Mouse (Mus musculus) layer of hippocampus, adult 2 months (tissue): ENCODE results near the gene Fbxo41. TPM values are rescaled to one million over a fixed set of nuclear protein-coding genes. Genes with fewer than 3 reads are reported as not detected.

ENCODE experiments used
- DNase-seq, 2 experiments: peaks; one replicate each; pipeline ENCODE4 v3.0.0; 2022; ENCODE audit warnings: low spot score in 2 of 2
- H3K27ac ChIP-seq: fragments of 200-600 bp; 2 replicates; pipeline ENCODE4 v1.8.1; 2022
- H3K4me3 ChIP-seq: fragments of 200-600 bp; 2 replicates; pipeline ENCODE4 v1.8.1; 2022; ENCODE audit warnings: mild to moderate bottlenecking
- CTCF ChIP-seq: fragments of 200-600 bp; conservative IDR thresholded peaks from 2 replicates; pipeline ENCODE4 v1.8.1; 2022; ENCODE audit warnings: antibody characterized with exemption, mild to moderate bottlenecking, moderate library complexity
- long read RNA-seq, 2 experiments: library from polyadenylated mRNA; stranded (forward); transcript quantifications; one replicate each; pipeline ENCODE4 v2.0.0; 2021; ENCODE audit warnings: borderline mapping rate in 2 of 2
- total RNA-seq, 2 experiments: library from RNA; stranded (reverse); gene quantifications; 2 replicates each; pipeline ENCODE4 v1.2.3; 2021

The Fbxo41 gene
- total RNA-seq, result 10 to 100 TPM; 84.7 to 90.8 TPM
- long read RNA-seq, experiment 1, full-length matches to known transcripts, result 22 of 52 reads
- long read RNA-seq, experiment 1, partial matches to known transcripts, result 10 of 52 reads
- long read RNA-seq, experiment 1, other reads (novel, unspliced or antisense), result 20 of 52 reads
- long read RNA-seq, experiment 2, full-length matches to known transcripts, result 36 of 83 reads
- long read RNA-seq, experiment 2, partial matches to known transcripts, result 22 of 83 reads
- long read RNA-seq, experiment 2, other reads (novel, unspliced or antisense), result 25 of 83 reads

- DNase-seq, result peak; percentile 78 to 83
- Histone ChIP-seq H3K4me3 (peak within 1 kb of the TSS; percentile 92), H3K27ac (peak within 1 kb of the TSS; percentile 99)
- TF ChIP-seq CTCF, result no peak
Observed at GRCm38 (mm10) chr6:85502911-85503250, at the start of gene Fbxo41. Gene Fbxo41, minus strand, starts transcription at chr6:85502994.

- DNase-seq, result no peak
- no peak for TF ChIP-seq CTCF
- no peak overlapping the region for H3K27ac ChIP-seq
- H3K4me3 ChIP-seq, result no peak overlapping the region
Observed at GRCm38 (mm10) chr6:85547642-85548041, 44.8 kb upstream of the Fbxo41 start.

GRCm38 (mm10) chr6:85544251-85544881 lies 41.6 kb upstream of the Fbxo41 start:
- TF ChIP-seq CTCF, result no peak
- Histone ChIP-seq H3K27ac (peak overlapping the region; percentile 49; the same call in 1 of the 2 replicates), H3K4me3 (peak overlapping the region; percentile 41)
- peak; percentile 29 to 75 for DNase-seq

GRCm38 (mm10) chr6:85543351-85544175 lies 40.8 kb upstream of the Fbxo41 start:
- no peak for DNase-seq
- TF ChIP-seq CTCF, result no peak
- Histone ChIP-seq H3K27ac (no peak overlapping the region), H3K4me3 (no peak overlapping the region)

- Histone ChIP-seq H3K27ac (peak overlapping the region; percentile 72), H3K4me3 (no peak overlapping the region)
- peak in 1 of 2 experiments; percentile 76 for DNase-seq
- no peak for TF ChIP-seq CTCF
Observed at GRCm38 (mm10) chr6:85522825-85523224, 20.0 kb upstream of the Fbxo41 start.

- Histone ChIP-seq H3K27ac (peak overlapping the region; percentile 57; the same call in 1 of the 2 replicates), H3K4me3 (no peak overlapping the region)
- no peak for TF ChIP-seq CTCF
- DNase-seq, result no peak
Observed at GRCm38 (mm10) chr6:85522026-85522425, 19.2 kb upstream of the Fbxo41 start.

GRCm38 (mm10) chr6:85518091-85518693 lies 15.4 kb upstream of the Fbxo41 start:
- Histone ChIP-seq H3K27ac (peak overlapping the region; percentile 79), H3K4me3 (no peak overlapping the region)
- no peak for TF ChIP-seq CTCF
- peak in 1 of 2 experiments; percentile 34 for DNase-seq

- no peak for DNase-seq
- H3K4me3 ChIP-seq, result no peak overlapping the region
- no peak overlapping the region for H3K27ac ChIP-seq
- TF ChIP-seq CTCF, result no peak
Observed at GRCm38 (mm10) chr6:85515941-85516340, 13.1 kb upstream of the Fbxo41 start.

GRCm38 (mm10) chr6:85513531-85513910 lies 10.7 kb upstream of the Fbxo41 start, which contains the start of gene Egr4:
Gene Egr4, minus strand, starts transcription at chr6:85513589.
- peak; percentile 93 to 96 for DNase-seq
- Histone ChIP-seq H3K27ac (peak within 1 kb of the TSS; percentile 93), H3K4me3 (peak within 1 kb of the TSS; percentile 63)
- peak; percentile 31 for TF ChIP-seq CTCF

- Histone ChIP-seq H3K4me3 (peak overlapping the region; percentile 63), H3K27ac (peak overlapping the region; percentile 93)
- 0 out of 2 replicates have a peak, but pooled peaks have one; percentile 10 for TF ChIP-seq CTCF
- DNase-seq, result peak in 1 of 2 experiments; percentile 34
Observed at GRCm38 (mm10) chr6:85512577-85513530, 10.1 kb upstream of the Fbxo41 start.

GRCm38 (mm10) chr6:85512056-85512440 lies 9.3 kb upstream of the Fbxo41 start:
- DNase-seq, result no peak
- Histone ChIP-seq H3K4me3 (peak overlapping the region; percentile 63), H3K27ac (peak overlapping the region; percentile 93)
- no peak for TF ChIP-seq CTCF
